Mouse (Mus musculus): Measurements from ENCODE around the gene Ip6k2. TPM values are rescaled to one million over a fixed set of nuclear protein-coding genes. Genes with fewer than 3 reads are reported as not detected.
A peak's percentile ranks its signal among the peaks of the same experiment; 100 is the strongest.

The Ip6k2 gene
- polyA plus RNA-seq, 1 experiment from 2014 or later = 28.8 TPM

DNA sequence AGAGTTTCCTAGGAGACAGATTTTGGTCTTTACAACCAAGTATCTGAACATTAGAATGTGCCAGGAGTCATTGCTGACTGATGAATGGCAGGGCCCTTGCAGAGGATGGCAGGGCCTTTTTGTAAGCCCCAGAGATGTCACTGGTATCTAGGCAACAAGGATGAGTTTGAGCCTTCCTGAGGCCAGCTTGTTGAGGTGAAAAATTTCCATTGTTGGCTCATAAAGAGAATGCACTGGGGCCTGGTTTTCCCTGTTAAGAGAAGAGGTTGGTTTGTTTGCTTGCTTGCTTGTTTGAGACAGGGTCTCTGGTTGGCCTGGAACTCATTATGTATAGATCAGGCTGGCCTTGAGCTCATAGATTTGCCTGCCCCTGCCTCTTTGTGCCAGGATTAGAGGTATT lies 1.8 kb downstream of the Ip6k2 start:
- Histone ChIP-seq H3K4me3 (peak overlapping the region; percentile 98; the same call in 1 of the 2 replicates), H3K4me2 (peak overlapping the region; percentile 73), H3K36me3 (0 out of 2 replicates have a peak, but pooled peaks cover 3% of the 10 kb centered on the region), H3K4me1 (replicated peaks) (peaks cover 58% of the 10 kb centered on the region), H3K27ac (no peak overlapping the region), H3K9ac (no peak overlapping the region), H3K9me3 (replicated peaks) (no peaks in the 10 kb centered on the region), H3K27me3 (no peaks in the 10 kb centered on the region)
- ATAC-seq (replicated peaks; ENCODE audit: insufficient number of reproducible peaks, insufficient read depth, low FRiP score, low read depth) = no peak

GRCm38 (mm10) chr9:108786494-108786893 lies 2.9 kb downstream of the Ip6k2 start:
- no peaks in the 10 kb centered on the region for H3K9me3 ChIP-seq (replicated peaks)
- WGBS = 64% methylated on average over 1 of the region's 1 CpGs
- H3K27ac ChIP-seq = no peak overlapping the region
- no peak overlapping the region for H3K9ac ChIP-seq
- H3K27me3 ChIP-seq = no peaks in the 10 kb centered on the region
- H3K4me3 ChIP-seq = no peak overlapping the region
- peak overlapping the region; percentile 12; the same call in 1 of the 2 replicates for H3K4me2 ChIP-seq
- 0 out of 2 replicates have a peak, but pooled peaks cover 3% of the 10 kb centered on the region for H3K36me3 ChIP-seq
- peaks cover 55% of the 10 kb centered on the region for H3K4me1 ChIP-seq (replicated peaks)
- no peak for ATAC-seq (replicated peaks; ENCODE audit: insufficient number of reproducible peaks, insufficient read depth, low FRiP score, low read depth)

- ATAC-seq (replicated peaks; ENCODE audit: insufficient number of reproducible peaks, insufficient read depth, low FRiP score, low read depth) = no peak
- Histone ChIP-seq H3K9me3 (replicated peaks) (no peaks in the 10 kb centered on the region), H3K27me3 (no peaks in the 10 kb centered on the region), H3K27ac (no peak overlapping the region), H3K9ac (no peak overlapping the region), H3K4me3 (no peak overlapping the region), H3K4me2 (no peak overlapping the region), H3K36me3 (0 out of 2 replicates have a peak, but pooled peaks cover 3% of the 10 kb centered on the region), H3K4me1 (replicated peaks) (peaks cover 59% of the 10 kb centered on the region)
- WGBS = 92% methylated on average over 2 of the region's 2 CpGs
Observed at GRCm38 (mm10) chr9:108787080-108787479, 3.5 kb downstream of the Ip6k2 start.

DNA sequence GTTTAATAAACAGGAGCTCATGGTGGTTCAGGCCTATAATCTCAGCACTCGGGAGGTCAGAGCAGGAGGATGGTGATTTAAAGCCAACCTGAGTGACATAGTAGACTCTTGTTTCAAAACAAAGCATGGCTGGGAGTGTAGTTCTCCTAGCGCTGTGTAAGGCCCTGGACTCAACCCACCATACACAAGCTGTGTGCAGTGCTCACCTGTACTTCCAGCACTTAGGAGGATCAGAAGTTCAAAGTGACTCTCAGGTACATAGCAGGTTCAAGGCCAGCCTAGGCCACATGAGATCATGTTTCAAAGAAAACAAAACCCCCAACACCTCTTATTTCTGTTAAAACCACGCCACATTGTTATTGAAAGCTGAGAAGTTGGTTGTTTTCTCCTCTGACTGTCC lies 5.1 kb downstream of the Ip6k2 start:
- no peak for ATAC-seq (replicated peaks; ENCODE audit: insufficient number of reproducible peaks, insufficient read depth, low FRiP score, low read depth)

GRCm38 (mm10) chr9:108792307-108792706 lies 8.7 kb downstream of the Ip6k2 start:
- Histone ChIP-seq H3K4me2 (no peak overlapping the region), H3K4me1 (replicated peaks) (peaks cover 67% of the 10 kb centered on the region)

More for the DNA sequence above, 5.1 kb downstream of the Ip6k2 start:
- no peaks in the 10 kb centered on the region for H3K9me3 ChIP-seq (replicated peaks)
- H3K27me3 ChIP-seq = no peaks in the 10 kb centered on the region
- peaks cover 60% of the 10 kb centered on the region for H3K4me1 ChIP-seq (replicated peaks)
- H3K36me3 ChIP-seq = 0 out of 2 replicates have a peak, but pooled peaks cover 3% of the 10 kb centered on the region
- H3K4me3 ChIP-seq = no peak overlapping the region
- no peak overlapping the region for H3K4me2 ChIP-seq
- 71% methylated on average over 3 of the region's 3 CpGs for WGBS
- H3K27ac ChIP-seq = no peak overlapping the region
- no peak overlapping the region for H3K9ac ChIP-seq

GRCm38 (mm10) chr9:108792730-108793129 lies 9.1 kb downstream of the Ip6k2 start:
- Histone ChIP-seq H3K27me3 (no peaks in the 10 kb centered on the region), H3K9me3 (replicated peaks) (no peaks in the 10 kb centered on the region), H3K4me2 (no peak overlapping the region), H3K4me3 (no peak overlapping the region), H3K27ac (no peak overlapping the region), H3K36me3 (peaks cover 9% of the 10 kb centered on the region), H3K9ac (no peak overlapping the region), H3K4me1 (replicated peaks) (peaks cover 70% of the 10 kb centered on the region)
- 60% methylated on average over 3 of the region's 3 CpGs for WGBS
- ATAC-seq (replicated peaks; ENCODE audit: insufficient number of reproducible peaks, insufficient read depth, low FRiP score, low read depth) = no peak

More at GRCm38 (mm10) chr9:108792307-108792706, 8.7 kb downstream of the Ip6k2 start:
- Histone ChIP-seq H3K27ac (no peak overlapping the region), H3K9me3 (replicated peaks) (no peaks in the 10 kb centered on the region), H3K36me3 (peaks cover 5% of the 10 kb centered on the region), H3K27me3 (no peaks in the 10 kb centered on the region), H3K9ac (no peak overlapping the region), H3K4me3 (no peak overlapping the region)
- no peak for ATAC-seq (replicated peaks; ENCODE audit: insufficient number of reproducible peaks, insufficient read depth, low FRiP score, low read depth)
- WGBS = 60% methylated on average over 1 of the region's 1 CpGs

DNA sequence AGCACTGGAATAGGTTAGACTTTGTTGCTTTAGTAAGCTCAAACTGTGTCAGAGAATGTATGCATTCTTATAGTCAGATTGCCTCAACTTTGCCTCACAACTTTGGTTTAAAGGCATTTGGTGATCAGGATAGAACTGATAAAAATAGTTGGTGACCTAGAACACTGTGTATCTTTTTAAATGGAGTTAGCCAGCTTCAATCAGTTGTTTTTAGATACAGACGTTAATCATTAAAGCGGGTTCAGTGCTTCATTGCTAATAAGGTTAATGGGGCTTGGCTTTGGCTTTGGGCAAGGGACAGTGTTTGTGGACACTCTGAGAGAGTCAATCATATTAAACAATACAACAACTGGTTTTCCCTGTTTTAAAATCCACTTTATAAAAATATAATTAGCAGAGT lies 11.7 kb downstream of the Ip6k2 start:
- no peaks in the 10 kb centered on the region for H3K9me3 ChIP-seq (replicated peaks)
- peak overlapping the region; percentile 20; the same call in 1 of the 2 replicates for H3K4me2 ChIP-seq
- H3K27ac ChIP-seq = 0 out of 2 replicates have a peak overlapping the region, but pooled peaks have one; percentile 2
- ATAC-seq (replicated peaks; ENCODE audit: insufficient number of reproducible peaks, insufficient read depth, low FRiP score, low read depth) = no peak
- H3K4me1 ChIP-seq (replicated peaks) = peaks cover 50% of the 10 kb centered on the region
- 65% methylated on average over 2 of the region's 2 CpGs for WGBS
- H3K4me3 ChIP-seq = no peak overlapping the region
- H3K9ac ChIP-seq = no peak overlapping the region
- H3K36me3 ChIP-seq = peaks cover 32% of the 10 kb centered on the region
- no peaks in the 10 kb centered on the region for H3K27me3 ChIP-seq

DNA sequence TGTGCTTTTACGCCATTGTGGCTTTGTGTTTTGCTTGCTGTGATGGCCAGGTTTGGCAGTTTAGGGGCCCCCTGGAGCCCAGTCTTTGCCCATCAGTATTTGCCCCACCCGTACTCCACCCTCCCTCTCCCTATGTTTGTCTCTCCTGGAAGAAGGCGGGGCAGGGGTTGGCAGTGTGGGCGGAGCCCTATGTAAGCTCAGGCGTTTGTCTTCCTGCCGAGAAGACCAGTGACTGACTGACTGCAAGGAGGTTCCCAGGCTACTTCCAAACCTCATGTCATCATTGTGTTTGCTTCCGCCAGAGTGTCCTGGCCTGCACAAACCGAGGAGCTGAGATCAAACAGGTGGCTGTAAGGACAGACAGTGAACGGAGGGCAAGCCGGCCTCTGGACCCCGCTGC lies 12.2 kb downstream of the Ip6k2 start:
- no peaks in the 10 kb centered on the region for H3K9me3 ChIP-seq (replicated peaks)
- peaks cover 34% of the 10 kb centered on the region for H3K36me3 ChIP-seq
- H3K27me3 ChIP-seq = no peaks in the 10 kb centered on the region
- H3K4me3 ChIP-seq = no peak overlapping the region
- peak; percentile 63 for ATAC-seq (replicated peaks; ENCODE audit: insufficient number of reproducible peaks, insufficient read depth, low FRiP score, low read depth)
- no peak overlapping the region for H3K9ac ChIP-seq
- 35% methylated on average over 11 of the region's 11 CpGs for WGBS
- H3K4me1 ChIP-seq (replicated peaks) = peaks cover 50% of the 10 kb centered on the region
- H3K4me2 ChIP-seq = peak overlapping the region; percentile 20
- H3K27ac ChIP-seq = peak overlapping the region; percentile 62

- peak overlapping the region; percentile 20; the same call in 1 of the 2 replicates for H3K4me2 ChIP-seq
- H3K27me3 ChIP-seq = no peaks in the 10 kb centered on the region
- H3K9me3 ChIP-seq (replicated peaks) = no peaks in the 10 kb centered on the region
- peaks cover 50% of the 10 kb centered on the region for H3K4me1 ChIP-seq (replicated peaks)
- no peak for ATAC-seq (replicated peaks; ENCODE audit: insufficient number of reproducible peaks, insufficient read depth, low FRiP score, low read depth)
- 62% methylated on average over 4 of the region's 4 CpGs for WGBS
- H3K36me3 ChIP-seq = peaks cover 36% of the 10 kb centered on the region
- peak overlapping the region; percentile 62 for H3K27ac ChIP-seq
- no peak overlapping the region for H3K4me3 ChIP-seq
- no peak overlapping the region for H3K9ac ChIP-seq
Observed at GRCm38 (mm10) chr9:108796351-108796981, 12.9 kb downstream of the Ip6k2 start.

- no peaks in the 10 kb centered on the region for H3K9me3 ChIP-seq (replicated peaks)
- H3K36me3 ChIP-seq = peaks cover 46% of the 10 kb centered on the region
- 84% methylated on average over 7 of the region's 7 CpGs for WGBS
- H3K4me2 ChIP-seq = no peak overlapping the region
- no peaks in the 10 kb centered on the region for H3K27me3 ChIP-seq
- no peak overlapping the region for H3K4me3 ChIP-seq
- H3K27ac ChIP-seq = peak overlapping the region; percentile 62
- H3K4me1 ChIP-seq (replicated peaks) = peaks cover 42% of the 10 kb centered on the region
- no peak for ATAC-seq (replicated peaks; ENCODE audit: insufficient number of reproducible peaks, insufficient read depth, low FRiP score, low read depth)
- H3K9ac ChIP-seq = no peak overlapping the region
Observed at GRCm38 (mm10) chr9:108797477-108797876, 13.9 kb downstream of the Ip6k2 start.

DNA sequence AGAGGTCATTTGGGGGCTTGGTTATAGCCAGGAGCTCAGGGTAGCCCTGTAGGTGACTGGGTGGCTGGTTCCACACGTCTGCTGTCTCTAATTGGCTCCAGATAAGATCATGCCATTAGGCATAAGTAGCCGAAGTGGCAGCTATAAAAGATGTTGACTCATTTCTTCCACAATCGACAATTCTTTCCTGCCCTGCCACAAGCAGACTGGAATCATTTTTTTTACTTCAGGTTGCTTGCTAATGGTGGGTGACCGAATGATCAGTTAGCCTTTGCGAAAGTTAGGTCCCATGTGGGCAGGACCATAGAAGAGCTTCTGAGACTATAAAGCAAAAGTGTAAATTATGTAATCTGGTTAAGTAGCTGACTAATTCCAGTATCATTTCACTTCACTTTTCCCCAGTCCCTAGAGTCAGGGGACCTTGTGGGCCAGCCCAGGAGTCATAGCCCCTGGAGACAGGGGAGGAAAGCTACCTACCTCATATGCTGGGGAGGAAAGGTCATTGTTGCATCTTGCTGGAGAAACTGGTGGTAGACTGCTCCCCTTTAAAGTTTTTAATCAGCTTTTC lies 15.0 kb downstream of the Ip6k2 start:
- ATAC-seq (replicated peaks; ENCODE audit: insufficient number of reproducible peaks, insufficient read depth, low FRiP score, low read depth) = no peak
- H3K9ac ChIP-seq = no peak overlapping the region
- WGBS = 69% methylated on average over 5 of the region's 5 CpGs
- peaks cover 38% of the 10 kb centered on the region for H3K4me1 ChIP-seq (replicated peaks)
- H3K36me3 ChIP-seq = peaks cover 54% of the 10 kb centered on the region
- H3K4me2 ChIP-seq = no peak overlapping the region
- no peaks in the 10 kb centered on the region for H3K27me3 ChIP-seq
- H3K9me3 ChIP-seq (replicated peaks) = no peaks in the 10 kb centered on the region
- H3K4me3 ChIP-seq = no peak overlapping the region
- H3K27ac ChIP-seq = no peak overlapping the region

DNA sequence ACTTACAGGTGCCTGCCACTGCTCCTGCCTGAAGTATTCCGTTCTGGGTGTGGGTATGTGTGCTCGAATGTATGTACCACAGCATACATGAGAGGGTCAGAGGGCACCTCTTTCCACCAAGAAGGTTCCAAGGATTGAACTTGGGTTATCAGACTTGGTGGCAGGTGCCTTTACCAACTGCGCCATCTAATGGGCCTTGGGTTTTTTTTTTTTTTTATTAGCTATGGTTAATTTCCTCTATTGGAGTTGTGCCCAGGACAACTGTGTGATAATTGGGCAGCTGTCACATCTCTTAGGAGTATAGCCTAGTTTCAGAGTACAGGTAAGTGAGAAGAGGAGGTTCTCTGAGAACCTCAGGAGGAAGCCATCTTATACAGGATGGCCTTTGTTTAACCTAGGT lies 16.0 kb downstream of the Ip6k2 start:
- Histone ChIP-seq H3K4me1 (replicated peaks) (peaks cover 31% of the 10 kb centered on the region), H3K4me3 (no peak overlapping the region), H3K27me3 (no peaks in the 10 kb centered on the region), H3K9ac (no peak overlapping the region), H3K36me3 (peaks cover 64% of the 10 kb centered on the region), H3K9me3 (replicated peaks) (no peaks in the 10 kb centered on the region), H3K27ac (no peak overlapping the region), H3K4me2 (no peak overlapping the region)
- no peak for ATAC-seq (replicated peaks; ENCODE audit: insufficient number of reproducible peaks, insufficient read depth, low FRiP score, low read depth)
- 80% methylated on average over 3 of the region's 3 CpGs for WGBS

All from heart, embryonic 15.5 days (tissue).